Mouse (Mus musculus) liver, adult 2 months (tissue): Measurements from ENCODE around the gene Als2.

ENCODE experiments used
- CTCF ChIP-seq: fragments of 200-500 bp; IDR thresholded peaks from 2 replicates; pipeline ENCODE4 v1.5.1; 2011; ENCODE audit warnings: low read depth, low read length, control low read depth
- POLR2A ChIP-seq: fragments of 200-500 bp; IDR thresholded peaks from 2 replicates; pipeline ENCODE4 v1.6.1; 2011; ENCODE audit warnings: low read length, control low read depth; ENCODE audit not compliant: insufficient read depth; ENCODE audit errors: extremely low read depth

- TF ChIP-seq CTCF (no peak), POLR2A (no peak)
Observed at GRCm38 (mm10) chr1:59187786-59188185, 49.2 kb downstream of the Als2 start.
